Mouse (Mus musculus): ENCODE results near the gene Atxn1. TPM values are rescaled to one million over a fixed set of nuclear protein-coding genes. Genes with fewer than 3 reads are reported as not detected.
A peak's percentile ranks its signal among the peaks of the same experiment; 100 is the strongest.

Gene Atxn1
- polyA plus RNA-seq, 1 experiment from 2014 or later: 7.4 TPM

DNA sequence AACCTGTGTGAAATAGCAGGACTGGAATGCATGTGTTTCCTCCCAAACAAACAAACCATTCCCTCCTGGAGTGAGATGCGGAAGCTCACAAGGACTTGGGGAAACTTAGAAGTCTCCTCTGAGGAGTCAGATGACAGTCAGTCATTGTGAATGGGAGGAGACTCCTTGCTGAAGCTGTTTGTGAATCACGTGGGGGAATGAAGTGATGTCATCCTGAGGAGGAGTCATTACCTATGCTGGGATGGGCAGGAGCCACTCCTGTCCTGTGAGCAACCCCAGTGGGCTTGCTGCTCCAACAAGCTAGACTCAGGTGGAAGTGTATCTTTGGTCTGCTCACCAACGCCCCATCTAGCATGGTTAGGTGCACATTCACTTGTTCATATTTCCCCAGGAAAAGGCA is 246.0 kb downstream of the Atxn1 start:
- no peak overlapping the region for H3K4me3 ChIP-seq (ENCODE audit: control insufficient read depth in 1 of 2, insufficient read depth in 1 of 2, low read depth in 1 of 2, low read length in 2 of 2)
- H3K9me3 ChIP-seq (ENCODE audit: control insufficient read depth, low read length): no peaks in the 10 kb centered on the region
- WGBS: 47% methylated on average over 3 of the region's 3 CpGs
- no peaks in the 10 kb centered on the region for H3K36me3 ChIP-seq (ENCODE audit: control insufficient read depth, insufficient read depth, low read length)
- H3K4me2 ChIP-seq (ENCODE audit: low read length): no peak overlapping the region
- H3K27ac ChIP-seq (replicated peaks in 1 of 2; ENCODE audit: control insufficient read depth in 1 of 2, insufficient read depth in 1 of 2, low read depth in 2 of 2, low read length in 2 of 2): no peak overlapping the region
- H3K27me3 ChIP-seq (ENCODE audit: control insufficient read depth, insufficient read depth, low read length): no peaks in the 10 kb centered on the region
- ATAC-seq (ENCODE audit: insufficient number of reproducible peaks, insufficient read depth, low FRiP score, low read depth): no peak
- H3K9ac ChIP-seq (ENCODE audit: low read length): no peak overlapping the region
- peaks cover 13 to 18% of the 10 kb centered on the region in 2 experiments for H3K4me1 ChIP-seq (ENCODE audit: control insufficient read depth in 2 of 2, insufficient read depth in 2 of 2, low read length in 2 of 2)

DNA sequence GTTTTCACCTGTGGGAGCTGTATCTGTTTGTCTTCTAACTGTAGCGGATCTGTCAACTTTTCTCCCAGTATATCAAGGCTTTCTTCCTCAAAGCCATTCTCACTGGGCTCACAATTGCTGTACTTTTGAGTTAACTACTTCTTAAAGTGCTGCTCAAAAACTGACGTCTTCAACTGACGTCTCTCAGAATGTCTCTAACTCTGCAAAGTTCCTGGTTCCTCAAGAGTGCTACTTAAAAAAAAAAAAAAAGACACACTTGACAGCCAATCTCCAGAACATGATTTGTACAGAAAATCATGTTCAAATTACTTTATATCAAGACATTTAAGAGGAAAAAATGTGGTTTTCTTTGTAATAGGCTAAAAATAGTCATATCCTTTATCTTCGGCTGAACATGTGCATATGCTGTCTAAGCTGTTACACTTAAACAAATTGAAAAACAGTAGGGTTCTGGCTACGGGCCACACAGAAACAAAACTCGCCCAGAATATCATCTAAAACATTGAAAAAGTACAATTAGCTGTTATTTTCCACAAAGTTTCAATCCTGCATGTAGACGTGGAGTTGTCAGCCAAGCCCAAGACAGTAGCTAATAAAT is 249.1 kb downstream of the Atxn1 start:
- H3K27me3 ChIP-seq (ENCODE audit: control insufficient read depth, insufficient read depth, low read length): no peaks in the 10 kb centered on the region
- peaks cover 11 to 15% of the 10 kb centered on the region in 2 experiments for H3K4me1 ChIP-seq (ENCODE audit: control insufficient read depth in 2 of 2, insufficient read depth in 2 of 2, low read length in 2 of 2)
- H3K36me3 ChIP-seq (ENCODE audit: control insufficient read depth, insufficient read depth, low read length): no peaks in the 10 kb centered on the region
- no peak overlapping the region for H3K9ac ChIP-seq (ENCODE audit: low read length)
- H3K4me2 ChIP-seq (ENCODE audit: low read length): no peak overlapping the region
- H3K9me3 ChIP-seq (ENCODE audit: control insufficient read depth, low read length): no peaks in the 10 kb centered on the region
- H3K4me3 ChIP-seq (ENCODE audit: control insufficient read depth in 1 of 2, insufficient read depth in 1 of 2, low read depth in 1 of 2, low read length in 2 of 2): no peak overlapping the region
- ATAC-seq (ENCODE audit: insufficient number of reproducible peaks, insufficient read depth, low FRiP score, low read depth): no peak
- 57% methylated on average over 7 of the region's 7 CpGs for WGBS
- H3K27ac ChIP-seq (replicated peaks in 1 of 2; ENCODE audit: control insufficient read depth in 1 of 2, insufficient read depth in 1 of 2, low read depth in 2 of 2, low read length in 2 of 2): no peak overlapping the region

DNA sequence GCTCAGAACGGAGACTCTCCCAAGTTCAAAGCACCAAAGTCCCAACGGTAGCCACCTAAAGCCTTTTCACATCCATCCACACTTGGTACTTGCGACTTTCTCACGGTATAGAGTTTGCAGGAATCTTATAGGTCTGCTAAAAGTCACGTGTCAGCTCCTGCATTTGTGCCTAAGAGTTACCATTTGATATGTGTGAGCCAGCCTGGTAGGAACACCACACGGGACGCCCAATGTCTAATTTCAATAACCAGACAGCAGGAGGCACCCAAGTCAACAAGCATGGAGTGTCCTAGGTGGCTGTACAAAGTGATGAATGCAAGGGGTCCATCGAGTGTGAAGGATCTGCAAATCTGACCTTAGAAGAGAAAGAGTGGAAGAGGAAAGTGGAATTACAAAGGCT is 254.8 kb downstream of the Atxn1 start:
- H3K4me1 ChIP-seq (ENCODE audit: control insufficient read depth in 2 of 2, insufficient read depth in 2 of 2, low read length in 2 of 2): peaks cover under 1 to 9% of the 10 kb centered on the region in 2 experiments; a peak in 3 of 4 replicates
- WGBS: 78% methylated on average over 8 of the region's 8 CpGs
- H3K27ac ChIP-seq (replicated peaks in 1 of 2; ENCODE audit: control insufficient read depth in 1 of 2, insufficient read depth in 1 of 2, low read depth in 2 of 2, low read length in 2 of 2): no peak overlapping the region
- no peaks in the 10 kb centered on the region for H3K27me3 ChIP-seq (ENCODE audit: control insufficient read depth, insufficient read depth, low read length)
- H3K4me3 ChIP-seq (ENCODE audit: control insufficient read depth in 1 of 2, insufficient read depth in 1 of 2, low read depth in 1 of 2, low read length in 2 of 2): no peak overlapping the region
- H3K36me3 ChIP-seq (ENCODE audit: control insufficient read depth, insufficient read depth, low read length): no peaks in the 10 kb centered on the region
- H3K9ac ChIP-seq (ENCODE audit: low read length): no peak overlapping the region
- H3K4me2 ChIP-seq (ENCODE audit: low read length): no peak overlapping the region
- ATAC-seq (ENCODE audit: insufficient number of reproducible peaks, insufficient read depth, low FRiP score, low read depth): no peak
- no peaks in the 10 kb centered on the region for H3K9me3 ChIP-seq (ENCODE audit: control insufficient read depth, low read length)

DNA sequence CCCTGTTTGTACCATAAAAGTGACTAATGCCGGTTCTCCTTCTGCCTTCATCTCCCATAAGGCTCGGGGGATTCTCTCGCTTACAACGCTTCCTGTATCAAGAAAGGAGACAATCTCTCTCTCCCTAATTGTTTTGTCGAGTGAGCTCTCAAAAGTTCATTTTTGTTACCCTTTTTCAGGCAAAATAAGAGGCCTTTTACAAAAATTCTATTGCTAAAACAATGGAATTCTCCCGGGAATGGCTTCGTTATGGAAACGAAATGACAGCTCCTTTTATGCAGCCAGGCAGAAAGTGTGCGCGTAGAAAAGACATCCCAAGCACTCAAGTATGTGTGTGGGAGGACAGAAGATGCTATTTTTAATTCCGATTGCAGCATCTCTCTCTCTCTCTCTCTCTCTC is 255.4 kb downstream of the Atxn1 start:
- Histone ChIP-seq H3K36me3 (ENCODE audit: control insufficient read depth, insufficient read depth, low read length) (no peaks in the 10 kb centered on the region), H3K27me3 (ENCODE audit: control insufficient read depth, insufficient read depth, low read length) (no peaks in the 10 kb centered on the region), H3K9ac (ENCODE audit: low read length) (no peak overlapping the region), H3K4me2 (ENCODE audit: low read length) (peak overlapping the region; percentile 45), H3K9me3 (ENCODE audit: control insufficient read depth, low read length) (no peaks in the 10 kb centered on the region), H3K4me3 (ENCODE audit: control insufficient read depth in 1 of 2, insufficient read depth in 1 of 2, low read depth in 1 of 2, low read length in 2 of 2) (peak overlapping the region in 1 of 2 experiments; percentile 5; a peak in 2 of 4 replicates), H3K27ac (replicated peaks in 1 of 2; ENCODE audit: control insufficient read depth in 1 of 2, insufficient read depth in 1 of 2, low read depth in 2 of 2, low read length in 2 of 2) (peak overlapping the region in 1 of 2 experiments; percentile 44; a peak in 1 of 4 replicates), H3K4me1 (ENCODE audit: control insufficient read depth in 2 of 2, insufficient read depth in 2 of 2, low read length in 2 of 2) (0 out of 4 replicates have a peak, but pooled peaks cover 0 to 5% of the 10 kb centered on the region in 2 experiments)
- ATAC-seq (ENCODE audit: insufficient number of reproducible peaks, insufficient read depth, low FRiP score, low read depth): no peak
- 46% methylated on average over 11 of the region's 11 CpGs for WGBS

DNA sequence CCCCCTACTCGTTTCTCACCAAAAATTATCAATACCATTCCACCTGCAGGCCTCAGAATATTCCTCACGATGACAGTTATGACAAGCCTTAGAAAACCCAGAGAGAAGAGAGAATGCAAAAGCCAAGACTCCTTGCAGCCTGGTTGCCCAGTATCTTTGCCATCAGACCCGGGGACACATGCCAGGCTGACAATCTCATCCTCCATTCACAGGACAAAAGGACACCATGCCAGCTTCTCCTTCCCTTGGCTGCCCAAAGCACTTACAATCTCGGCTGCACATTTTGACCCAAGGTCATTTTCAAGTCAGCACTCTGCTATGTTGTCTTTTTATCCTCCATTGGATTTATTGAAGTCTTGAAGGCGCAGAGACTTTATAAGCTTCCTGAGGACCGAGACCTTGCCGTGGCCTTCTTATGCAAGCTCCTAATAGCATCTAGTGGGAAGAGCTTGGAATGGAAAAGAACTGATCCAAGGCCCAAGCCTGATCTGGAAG is 263.5 kb downstream of the Atxn1 start:
- Histone ChIP-seq H3K4me2 (ENCODE audit: low read length) (no peak overlapping the region), H3K4me3 (ENCODE audit: control insufficient read depth in 1 of 2, insufficient read depth in 1 of 2, low read depth in 1 of 2, low read length in 2 of 2) (no peak overlapping the region), H3K27me3 (ENCODE audit: control insufficient read depth, insufficient read depth, low read length) (no peaks in the 10 kb centered on the region), H3K27ac (replicated peaks in 1 of 2; ENCODE audit: control insufficient read depth in 1 of 2, insufficient read depth in 1 of 2, low read depth in 2 of 2, low read length in 2 of 2) (no peak overlapping the region), H3K9ac (ENCODE audit: low read length) (no peak overlapping the region), H3K36me3 (ENCODE audit: control insufficient read depth, insufficient read depth, low read length) (no peaks in the 10 kb centered on the region), H3K9me3 (ENCODE audit: control insufficient read depth, low read length) (no peaks in the 10 kb centered on the region), H3K4me1 (ENCODE audit: control insufficient read depth in 2 of 2, insufficient read depth in 2 of 2, low read length in 2 of 2) (peaks cover 6 to 9% of the 10 kb centered on the region in 2 experiments)
- 64% methylated on average over 7 of the region's 7 CpGs for WGBS
- ATAC-seq (ENCODE audit: insufficient number of reproducible peaks, insufficient read depth, low FRiP score, low read depth): no peak

DNA sequence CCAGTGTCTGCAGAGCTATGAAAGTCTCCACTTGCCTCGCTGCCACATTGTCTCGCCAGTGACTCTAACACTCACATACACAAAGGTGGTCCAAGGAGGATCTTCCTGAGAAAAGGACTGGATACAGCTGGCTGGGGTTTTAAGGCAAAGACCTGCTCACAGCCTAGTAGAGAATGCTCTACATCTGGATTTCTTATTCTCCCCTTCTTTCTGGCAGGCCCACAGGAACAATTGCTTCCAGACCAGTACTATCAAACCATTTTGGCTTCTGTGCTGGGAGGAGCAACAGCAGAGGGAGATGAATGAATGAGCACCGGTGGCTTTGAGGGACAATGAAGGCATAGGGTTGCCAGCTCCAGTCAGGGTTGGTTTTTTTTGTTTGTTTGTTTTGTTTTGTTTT is 265.8 kb downstream of the Atxn1 start:
- H3K9me3 ChIP-seq (ENCODE audit: control insufficient read depth, low read length): no peaks in the 10 kb centered on the region
- no peaks in the 10 kb centered on the region for H3K27me3 ChIP-seq (ENCODE audit: control insufficient read depth, insufficient read depth, low read length)
- no peaks in the 10 kb centered on the region for H3K36me3 ChIP-seq (ENCODE audit: control insufficient read depth, insufficient read depth, low read length)
- no peak overlapping the region for H3K4me2 ChIP-seq (ENCODE audit: low read length)
- no peak overlapping the region for H3K4me3 ChIP-seq (ENCODE audit: control insufficient read depth in 1 of 2, insufficient read depth in 1 of 2, low read depth in 1 of 2, low read length in 2 of 2)
- H3K4me1 ChIP-seq (ENCODE audit: control insufficient read depth in 2 of 2, insufficient read depth in 2 of 2, low read length in 2 of 2): peaks cover 15 to 25% of the 10 kb centered on the region in 2 experiments
- 64% methylated on average over 3 of the region's 3 CpGs for WGBS
- no peak for ATAC-seq (ENCODE audit: insufficient number of reproducible peaks, insufficient read depth, low FRiP score, low read depth)
- no peak overlapping the region for H3K9ac ChIP-seq (ENCODE audit: low read length)
- H3K27ac ChIP-seq (replicated peaks in 1 of 2; ENCODE audit: control insufficient read depth in 1 of 2, insufficient read depth in 1 of 2, low read depth in 2 of 2, low read length in 2 of 2): no peak overlapping the region

DNA sequence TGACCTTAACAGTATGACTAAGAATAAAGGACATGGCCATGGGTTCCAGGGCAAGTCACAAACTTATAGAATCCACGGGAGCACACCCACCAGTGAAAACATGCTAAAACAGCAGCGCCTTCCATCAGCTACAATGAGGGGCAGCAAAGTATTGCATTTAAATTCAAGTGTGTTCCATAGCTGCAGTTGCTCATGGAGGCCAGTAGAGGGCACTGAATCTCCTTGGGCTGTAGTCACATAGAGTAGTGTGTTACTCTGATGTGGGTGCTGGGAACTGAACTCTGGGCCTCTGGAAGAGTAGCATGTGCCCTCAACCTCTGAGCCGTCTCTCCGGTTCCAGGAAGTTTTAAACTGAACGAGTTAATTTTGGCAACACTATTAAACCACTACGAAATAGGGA is 268.8 kb downstream of the Atxn1 start:
- Histone ChIP-seq H3K27ac (replicated peaks in 1 of 2; ENCODE audit: control insufficient read depth in 1 of 2, insufficient read depth in 1 of 2, low read depth in 2 of 2, low read length in 2 of 2) (no peak overlapping the region), H3K4me2 (ENCODE audit: low read length) (no peak overlapping the region), H3K4me3 (ENCODE audit: control insufficient read depth in 1 of 2, insufficient read depth in 1 of 2, low read depth in 1 of 2, low read length in 2 of 2) (no peak overlapping the region), H3K9me3 (ENCODE audit: control insufficient read depth, low read length) (no peaks in the 10 kb centered on the region), H3K4me1 (ENCODE audit: control insufficient read depth in 2 of 2, insufficient read depth in 2 of 2, low read length in 2 of 2) (peaks cover 28 to 44% of the 10 kb centered on the region in 2 experiments), H3K27me3 (ENCODE audit: control insufficient read depth, insufficient read depth, low read length) (no peaks in the 10 kb centered on the region), H3K36me3 (ENCODE audit: control insufficient read depth, insufficient read depth, low read length) (no peaks in the 10 kb centered on the region), H3K9ac (ENCODE audit: low read length) (no peak overlapping the region)
- no peak for ATAC-seq (ENCODE audit: insufficient number of reproducible peaks, insufficient read depth, low FRiP score, low read depth)
- WGBS: 98% methylated on average over 6 of the region's 6 CpGs
